Mouse (Mus musculus) heart, postnatal 0 days (tissue): ENCODE results near the gene Smyd3. TPM values are rescaled to one million over a fixed set of nuclear protein-coding genes. Genes with fewer than 3 reads are reported as not detected.
"Not testable (repeated sequence)": the region's sequence is repeated elsewhere in the genome, so short reads cannot be mapped to it uniquely, and the experiment has no call there.

Experiments
- ATAC-seq: fragments of 200-750 bp; cut with Nextera tagmentation; 2 replicates; pipeline ENCODE4 v1.8.0; 2017; ENCODE audit warnings: low read depth, moderate number of reproducible peaks, moderate library complexity; ENCODE audit not compliant: insufficient read depth
- DNase-seq: peaks from one replicate; pipeline ENCODE4 v3.0.0-alpha.2; 2016; ENCODE audit warnings: low spot score
- H3K27ac ChIP-seq: fragments of 300-500 bp; sonication (generic); 2 replicates; pipeline ENCODE4 v1.5.1; 2014; ENCODE audit warnings: low read depth, mild to moderate bottlenecking
- H3K27me3 ChIP-seq: fragments of 300-500 bp; sonication (generic); 2 replicates; pipeline ENCODE4 v1.6.1; 2014; ENCODE audit warnings: low read length, mixed read lengths; ENCODE audit not compliant: control insufficient read depth, insufficient read depth
- H3K36me3 ChIP-seq: fragments of 300-500 bp; sonication (generic); replicated peaks from 2 replicates; pipeline ENCODE4 v1.6.1; 2014; ENCODE audit warnings: low read length, mixed read lengths; ENCODE audit not compliant: control insufficient read depth, insufficient read depth
- H3K4me1 ChIP-seq: fragments of 300-500 bp; sonication (generic); 2 replicates; pipeline ENCODE4 v1.6.1; 2014; ENCODE audit warnings: antibody characterized with exemption; ENCODE audit not compliant: control insufficient read depth, insufficient read depth
- H3K4me2 ChIP-seq: fragments of 300-500 bp; sonication (generic); 2 replicates; pipeline ENCODE4 v1.6.1; 2014; ENCODE audit warnings: low read depth, mild to moderate bottlenecking, low read length, moderate library complexity
- H3K4me3 ChIP-seq: fragments of 300-500 bp; sonication (generic); 2 replicates; pipeline ENCODE4 v1.5.1; 2014; ENCODE audit warnings: low read depth, low read length
- H3K9ac ChIP-seq: fragments of 300-500 bp; sonication (generic); replicated peaks from 2 replicates; pipeline ENCODE4 v1.6.1; 2014; ENCODE audit warnings: low read depth, low read length, mixed read lengths
- H3K9me3 ChIP-seq: fragments of 300-500 bp; sonication (generic); replicated peaks from 2 replicates; pipeline ENCODE4 v1.6.1; 2016; ENCODE audit warnings: low read length; ENCODE audit not compliant: control insufficient read depth
- CTCF ChIP-seq: IDR thresholded peaks from 2 replicates; pipeline ENCODE4 v1.5.1; 2016; ENCODE audit warnings: antibody characterized with exemption, control low read depth, low read depth
- EP300 ChIP-seq: IDR thresholded peaks from 2 replicates; pipeline ENCODE4 v1.6.1; 2016; ENCODE audit warnings: antibody characterized with exemption, low read depth
- WGBS: fragments of 180-500 bp; shearing (Covaris S2); extraction: QIAGEN DNeasy Blood & Tissue Kit; methylation state at CpG from one replicate; pipeline ENCODE4 v1.1.7; 2014; 5-methylcytosine and 5-hydroxymethylcytosine counted together
- polyA plus RNA-seq: library from polyadenylated mRNA; unstranded; fragments of >200 nt; fragmentation: Nextera tagmentation; extraction: Ambion mirVana; gene quantifications from 2 replicates; pipeline ENCODE4 v1.2.1, GENCODE M21; 2015
- total RNA-seq: library from RNA; depleted of rRNA; stranded (reverse); fragments of >200 nt; gene quantifications from 2 replicates; pipeline ENCODE4 v1.2.3, GENCODE M21; 2014; ENCODE audit warnings: low replicate concordance

Smyd3 gene
- total and polyA plus RNA-seq, 2 experiments from 2014 or later: 7.0 to 11.6 TPM

GRCm38 (mm10) chr1:179295626-179296025 is 222.2 kb downstream of the Smyd3 start:
- Histone ChIP-seq H3K27ac (no peak overlapping the region), H3K36me3 (no peaks in the 10 kb centered on the region), H3K4me3 (no peak overlapping the region), H3K4me1 (no peaks in the 10 kb centered on the region), H3K4me2 (no peak overlapping the region), H3K9ac (no peak overlapping the region), H3K9me3 (0 out of 2 replicates have a peak, but pooled peaks cover 4% of the 10 kb centered on the region), H3K27me3 (no peaks in the 10 kb centered on the region)
- ATAC-seq (no peak), DNase-seq (no peak)
- TF ChIP-seq CTCF (no peak), EP300 (no peak)
- WGBS: 78% methylated on average over 6 of the region's 6 CpGs

DNA sequence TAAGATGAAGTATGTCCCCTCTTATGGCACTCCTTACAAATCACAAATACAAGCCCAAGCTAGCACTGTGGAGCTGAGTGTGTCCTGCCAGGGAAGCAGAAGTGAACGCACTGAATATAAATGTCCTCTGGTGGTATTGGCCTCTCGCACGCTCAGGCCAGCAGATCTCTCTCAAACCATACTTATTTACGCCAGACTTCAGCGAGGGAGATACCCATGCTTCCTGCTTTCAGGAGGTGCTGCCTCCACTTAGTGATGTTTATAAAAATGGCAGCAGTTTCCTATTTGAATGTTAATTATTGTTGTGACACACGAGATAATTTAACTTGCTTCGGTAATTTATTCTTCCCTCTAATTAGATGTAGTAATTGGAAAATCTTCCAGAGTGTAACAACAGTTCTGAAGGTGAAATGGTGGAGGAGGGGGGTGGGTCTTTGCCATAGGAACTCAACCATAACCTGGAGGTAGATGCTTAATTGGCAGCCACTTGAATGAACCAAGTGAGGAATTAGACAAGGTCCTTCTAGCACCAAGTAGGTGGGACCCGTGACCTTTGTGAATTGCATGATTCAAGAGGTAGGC is 224.0 kb downstream of the Smyd3 start:
- Histone ChIP-seq H3K9ac (no peak overlapping the region), H3K27ac (no peak overlapping the region), H3K27me3 (no peaks in the 10 kb centered on the region), H3K4me2 (no peak overlapping the region), H3K4me3 (no peak overlapping the region), H3K9me3 (0 out of 2 replicates have a peak, but pooled peaks cover 9% of the 10 kb centered on the region), H3K4me1 (no peaks in the 10 kb centered on the region), H3K36me3 (no peaks in the 10 kb centered on the region)
- WGBS: 86% methylated on average over 8 of the region's 8 CpGs
- TF ChIP-seq CTCF: no peak
- no peak for TF ChIP-seq EP300
- DNase-seq: no peak
- no peak for ATAC-seq

GRCm38 (mm10) chr1:179290181-179290580 is 227.7 kb downstream of the Smyd3 start:
- not testable (repeated sequence) for H3K4me1 ChIP-seq, H3K4me3 ChIP-seq, H3K27me3 ChIP-seq, H3K9ac ChIP-seq, H3K9me3 ChIP-seq, H3K4me2 ChIP-seq, H3K36me3 ChIP-seq, ATAC-seq, DNase-seq
- 72% methylated on average over 6 of the region's 6 CpGs for WGBS
- H3K27ac ChIP-seq: peak overlapping the region; percentile 68

DNA sequence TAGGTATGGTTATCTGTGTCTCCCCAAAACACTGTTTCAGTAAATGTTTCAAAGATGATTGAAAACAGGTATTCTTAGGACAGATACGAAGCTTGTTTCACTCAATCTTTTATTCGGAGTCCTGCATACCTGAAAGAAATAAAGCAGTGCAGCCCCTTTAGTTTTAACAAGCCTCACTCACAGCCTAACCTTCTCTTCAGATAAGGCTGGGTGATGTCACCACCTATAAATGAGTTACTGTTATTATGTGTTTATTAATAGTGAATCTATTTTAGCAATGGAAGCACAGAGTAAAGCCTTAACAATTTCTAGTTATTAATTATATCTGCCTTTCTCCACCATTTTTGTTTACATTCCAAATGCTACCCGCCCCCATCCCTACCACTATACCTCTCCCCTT is 228.1 kb downstream of the Smyd3 start:
- Histone ChIP-seq H3K27ac (peak overlapping the region; percentile 68), H3K27me3 (no peaks in the 10 kb centered on the region), H3K4me3 (no peak overlapping the region), H3K36me3 (no peaks in the 10 kb centered on the region), H3K9me3 (0 out of 2 replicates have a peak, but pooled peaks cover 9% of the 10 kb centered on the region), H3K4me2 (no peak overlapping the region; the same call in 1 of the 2 replicates), H3K9ac (no peak overlapping the region), H3K4me1 (no peaks in the 10 kb centered on the region)
- ATAC-seq (no peak; the same call in 1 of the 2 replicates), DNase-seq (peak; percentile 21)
- TF ChIP-seq CTCF (no peak), EP300 (no peak)
- 56% methylated on average over 3 of the region's 3 CpGs for whole genome bisulfite sequencing

GRCm38 (mm10) chr1:179286748-179287147 is 231.1 kb downstream of the Smyd3 start:
- Histone ChIP-seq H3K4me3 (no peak overlapping the region), H3K27ac (no peak overlapping the region), H3K9me3 (0 out of 2 replicates have a peak, but pooled peaks cover 9% of the 10 kb centered on the region), H3K4me1 (peaks cover 12% of the 10 kb centered on the region), H3K27me3 (no peaks in the 10 kb centered on the region), H3K36me3 (no peaks in the 10 kb centered on the region), H3K9ac (no peak overlapping the region), H3K4me2 (no peak overlapping the region)
- WGBS: 88% methylated on average over 6 of the region's 6 CpGs
- TF ChIP-seq EP300 (no peak), CTCF (no peak)
- DNase-seq (no peak), ATAC-seq (no peak)

DNA sequence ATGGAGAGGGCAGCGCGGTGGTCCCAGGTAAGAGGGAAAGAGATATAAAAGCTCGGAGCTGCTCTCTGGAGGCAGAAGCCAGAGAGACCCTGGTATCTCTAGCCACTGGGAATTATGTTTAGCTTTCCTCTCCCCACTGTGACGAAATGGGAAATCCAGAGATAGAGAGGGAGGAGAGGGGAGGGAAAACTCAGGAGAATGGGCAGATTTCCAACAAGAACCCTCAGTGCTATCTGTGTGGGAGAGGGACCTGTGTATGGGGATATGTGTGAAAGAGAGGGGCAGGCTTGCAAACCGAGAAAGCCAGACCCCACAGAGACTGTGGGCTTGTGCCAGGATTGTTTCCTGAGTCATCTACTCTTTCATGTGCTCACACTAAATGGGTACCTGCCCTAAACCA is 235.0 kb downstream of the Smyd3 start:
- DNase-seq: peak; percentile 65
- Histone ChIP-seq H3K9me3 (no peaks in the 10 kb centered on the region), H3K4me1 (peaks cover 12% of the 10 kb centered on the region), H3K27ac (peak overlapping the region; percentile 77), H3K36me3 (no peaks in the 10 kb centered on the region), H3K27me3 (no peaks in the 10 kb centered on the region), H3K9ac (no peak overlapping the region), H3K4me3 (no peak overlapping the region), H3K4me2 (no peak overlapping the region)
- 24% methylated on average over 5 of the region's 5 CpGs for WGBS
- TF ChIP-seq EP300 (no peak), CTCF (no peak)
- ATAC-seq: no peak
